Mouse (Mus musculus) liver, embryonic 14.5 days (tissue): ENCODE measurements around the gene Zbtb3. TPM values are rescaled to one million over a fixed set of nuclear protein-coding genes. Genes with fewer than 3 reads are reported as not detected.

Source experiments
- ATAC-seq: fragments of 200-750 bp; cut with Nextera tagmentation; 2 replicates; pipeline ENCODE4 v1.8.0; 2017; ENCODE audit warnings: moderate number of reproducible peaks, mild to moderate bottlenecking, moderate library complexity; ENCODE audit not compliant: insufficient read depth
- DNase-seq, 3 experiments: peaks; one replicate each; pipeline ENCODE4 v3.0.0-alpha.2; 2012 to 2013; ENCODE audit warnings: low read depth in 3 of 3, low spot score in 3 of 3
- H3K27ac ChIP-seq: fragments of 300-500 bp; sonication (generic); 2 replicates; pipeline ENCODE4 v1.5.1; 2014; ENCODE audit warnings: moderate library complexity, mild to moderate bottlenecking, control low read depth, inconsistent platforms
- H3K27me3 ChIP-seq: fragments of 300-500 bp; sonication (generic); 2 replicates; pipeline ENCODE4 v1.6.1; 2014; ENCODE audit warnings: mild to moderate bottlenecking, low read length, moderate library complexity; ENCODE audit not compliant: control insufficient read depth, insufficient read depth
- H3K36me3 ChIP-seq: fragments of 300-500 bp; sonication (generic); replicated peaks from 2 replicates; pipeline ENCODE4 v1.6.1; 2014; ENCODE audit warnings: low read depth; ENCODE audit not compliant: control insufficient read depth, insufficient read depth
- H3K4me1 ChIP-seq, 2 experiments: fragments of 200-500 bp in 1 of 2; fragments of 300-500 bp in 1 of 2; sonication (generic) in 1 of 2; replicated peaks; 2 replicates each; pipeline ENCODE4 v1.6.1; 2012 to 2014; ENCODE audit warnings: antibody characterized with exemption in 1 of 2, inconsistent platforms in 1 of 2, low read length in 1 of 2; ENCODE audit not compliant: control insufficient read depth in 2 of 2, insufficient read depth in 2 of 2
- H3K4me2 ChIP-seq: fragments of 300-500 bp; sonication (generic); 2 replicates; pipeline ENCODE4 v1.6.1; 2014; ENCODE audit warnings: low read depth, mild to moderate bottlenecking, control low read depth, moderate library complexity
- H3K4me3 ChIP-seq, 2 experiments: fragments of 200-500 bp in 1 of 2; fragments of 300-500 bp in 1 of 2; sonication (generic) in 1 of 2; 2 replicates each; pipeline ENCODE4 v1.5.1; 2012 to 2014; ENCODE audit warnings: low read depth in 2 of 2, low read length in 2 of 2, mild to moderate bottlenecking in 2 of 2, control low read depth in 1 of 2, inconsistent platforms in 1 of 2, moderate library complexity in 1 of 2; ENCODE audit not compliant: insufficient read depth in 1 of 2
- H3K9ac ChIP-seq: fragments of 300-500 bp; sonication (generic); replicated peaks from 2 replicates; pipeline ENCODE4 v1.6.1; 2014; ENCODE audit warnings: mild to moderate bottlenecking, control low read depth, moderate library complexity
- H3K9me3 ChIP-seq: fragments of 300-500 bp; sonication (generic); 2 replicates; pipeline ENCODE4 v1.6.1; 2016; ENCODE audit warnings: low read length, mixed read lengths; ENCODE audit not compliant: control insufficient read depth
- CTCF ChIP-seq: IDR thresholded peaks from 2 replicates; pipeline ENCODE4 v1.5.1; 2016; ENCODE audit warnings: antibody characterized with exemption, low read depth, control low read depth
- EP300 ChIP-seq: IDR thresholded peaks from 2 replicates; pipeline ENCODE4 v1.6.1; 2016; ENCODE audit warnings: antibody characterized with exemption, low read depth
- WGBS: fragments of 180-500 bp; shearing (Covaris S2); extraction: QIAGEN DNeasy Blood & Tissue Kit; methylation state at CpG from one replicate; pipeline ENCODE4 v1.1.7; 2014; ENCODE audit not compliant: insufficient replicate concordance; 5-methylcytosine and 5-hydroxymethylcytosine counted together
- polyA plus RNA-seq, 2 experiments: library from polyadenylated mRNA; depleted of rRNA in 1 of 2; stranded (reverse) in 1 of 2; unstranded in 1 of 2; fragments of >200 nt; fragmentation: Nextera tagmentation in 1 of 2; extraction: Ambion mirVana in 1 of 2; gene quantifications; 2 replicates each; pipeline versions ENCODE4 v1.2.1 to v1.2.3; 2012 to 2014

Zbtb3 gene
- polyA plus RNA-seq (2012; rRNA removed) (0.90 and 0.98 TPM in 2 replicates), polyA plus RNA-seq (2014; fragmentation: Nextera tagmentation; extraction: Ambion mirVana) (1.2 and 1.5 TPM in 2 replicates)

- H3K4me2 ChIP-seq, result peak within 1 kb of the TSS; percentile 92
- H3K4me3 ChIP-seq, result peak within 1 kb of the TSS; percentile 72 to 84
- H3K4me1 ChIP-seq, result peaks cover 13 to 14% of the 10 kb centered on the region in 2 experiments
- H3K27ac ChIP-seq, result peak within 1 kb of the TSS; percentile 69
- ATAC-seq, result peak; percentile 95
- peak; percentile 99 for DNase-seq
- H3K36me3 ChIP-seq, result peaks cover 5% of the 10 kb centered on the region
- no peaks in the 10 kb centered on the region for H3K9me3 ChIP-seq
- no peaks in the 10 kb centered on the region for H3K27me3 ChIP-seq
- H3K9ac ChIP-seq, result peak within 1 kb of the TSS; percentile 60
- under 1% methylated on average over 30 of the region's 30 CpGs for WGBS
- TF ChIP-seq EP300 (0 out of 2 replicates have a peak, but pooled peaks have one; percentile 36), CTCF (no peak)
These were observed at the start of gene Zbtb3 for GRCm38 (mm10) chr19:8802130-8802821. Gene Zbtb3, plus strand, starts transcription at chr19:8802555.

GRCm38 (mm10) chr19:8755652-8756051, 46.7 kb upstream of the Zbtb3 start:
- Histone ChIP-seq H3K9ac (peak overlapping the region; percentile 79), H3K9me3 (no peaks in the 10 kb centered on the region), H3K36me3 (peaks cover 33% of the 10 kb centered on the region), H3K4me2 (peak overlapping the region; percentile 95), H3K4me1 (peaks cover 14 to 18% of the 10 kb centered on the region in 2 experiments), H3K4me3 (peak overlapping the region; percentile 33 to 92), H3K27me3 (no peaks in the 10 kb centered on the region), H3K27ac (peak overlapping the region; percentile 41)
- WGBS, result 23% methylated on average over 3 of the region's 3 CpGs
- DNase-seq, result no peak
- no peak for ATAC-seq
- TF ChIP-seq CTCF, result no peak
- TF ChIP-seq EP300, result no peak

DNA sequence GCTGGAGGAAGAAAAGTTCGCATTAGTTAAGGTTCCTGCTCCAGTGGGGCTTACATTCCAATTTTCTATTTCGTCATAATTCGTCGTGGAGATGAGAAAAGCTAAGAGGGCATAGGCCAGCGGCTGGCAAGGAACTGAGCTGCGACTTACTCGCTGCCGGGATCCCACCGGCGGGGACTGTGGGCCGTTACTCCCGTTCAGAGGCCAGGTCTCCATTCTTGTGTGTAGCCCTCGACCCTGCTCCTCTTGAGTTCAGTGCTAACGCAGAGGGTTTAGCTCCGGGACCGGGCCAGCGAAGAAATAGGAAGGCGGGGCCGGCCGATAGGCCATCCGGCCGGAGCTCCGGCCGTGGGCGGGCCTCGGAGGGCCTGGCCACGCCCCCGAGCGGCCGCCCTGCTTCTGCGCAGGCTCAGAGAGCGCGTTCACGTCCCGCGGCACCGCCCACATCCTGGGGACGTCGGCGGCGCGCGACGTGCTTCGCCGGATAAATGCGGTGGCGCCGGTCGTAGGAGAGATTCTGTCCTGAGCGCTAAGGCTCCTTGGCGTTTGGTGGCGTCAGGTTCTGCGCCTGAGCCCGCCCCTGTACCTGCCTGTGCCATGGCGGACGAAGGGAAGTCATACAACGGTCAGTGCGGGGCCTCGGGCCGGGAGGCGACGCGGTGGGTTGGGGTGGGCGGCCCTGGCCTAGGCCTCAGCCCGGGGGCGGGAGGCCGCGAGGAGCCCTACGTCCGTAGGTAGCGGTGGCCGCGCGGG, 45.5 kb upstream of the Zbtb3 start, which contains the start of gene Nxf1:
TSS of gene Nxf1 (plus strand) at position 439 of the 753 bp plus-strand sequence.
- H3K36me3 ChIP-seq, result peaks cover 24% of the 10 kb centered on the region
- under 1% methylated on average over 75 of the region's 75 CpGs for WGBS
- no peaks in the 10 kb centered on the region for H3K27me3 ChIP-seq
- H3K9me3 ChIP-seq, result no peaks in the 10 kb centered on the region
- ATAC-seq, result peak; percentile 90
- peak; percentile 84 to 88 (median 85) for DNase-seq
- no peak for TF ChIP-seq CTCF
- no peak for TF ChIP-seq EP300
- peak within 1 kb of the TSS; percentile 86 for H3K27ac ChIP-seq
- peak within 1 kb of the TSS; percentile 97 for H3K9ac ChIP-seq
- peaks cover 14 to 18% of the 10 kb centered on the region in 2 experiments for H3K4me1 ChIP-seq
- H3K4me3 ChIP-seq, result peak within 1 kb of the TSS; percentile 92
- H3K4me2 ChIP-seq, result peak within 1 kb of the TSS; percentile 95

DNA sequence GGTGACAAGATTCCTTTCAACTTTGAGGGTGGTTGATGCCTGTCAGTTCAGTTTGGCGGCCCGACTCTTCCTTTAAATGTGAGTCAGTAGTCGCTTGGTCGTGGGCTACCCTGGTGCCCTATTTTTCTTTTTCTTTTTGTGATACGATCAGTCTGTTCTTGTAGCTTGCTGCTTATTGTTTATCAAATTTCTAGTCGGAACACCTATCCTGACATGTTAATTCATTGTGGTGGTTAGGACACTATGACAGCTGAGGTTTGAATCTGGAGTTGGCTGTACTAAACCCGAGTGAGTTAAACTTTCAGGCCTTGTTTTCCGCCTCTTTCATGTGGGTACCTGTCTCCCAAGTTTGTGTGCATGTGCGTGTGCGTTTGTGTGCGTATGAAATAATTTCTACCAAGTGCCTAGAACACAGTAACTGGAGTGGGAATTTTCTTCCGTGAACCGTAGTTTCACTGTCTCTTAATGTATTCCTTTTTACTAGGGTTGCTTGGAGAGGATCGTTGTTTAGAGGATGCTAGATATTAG, 44.8 kb upstream of the Zbtb3 start:
- Histone ChIP-seq H3K27me3 (no peaks in the 10 kb centered on the region), H3K4me3 (peak overlapping the region; percentile 92), H3K4me2 (peak overlapping the region; percentile 95), H3K4me1 (peaks cover 14 to 18% of the 10 kb centered on the region in 2 experiments), H3K36me3 (peaks cover 22% of the 10 kb centered on the region), H3K9me3 (no peaks in the 10 kb centered on the region), H3K27ac (peak overlapping the region; percentile 86), H3K9ac (peak overlapping the region; percentile 97)
- DNase-seq (no peak), ATAC-seq (no peak)
- WGBS, result 3% methylated on average over 14 of the region's 14 CpGs
- no peak for TF ChIP-seq CTCF
